Mouse (Mus musculus): ENCODE results near the gene Nmnat1. TPM values are rescaled to one million over a fixed set of nuclear protein-coding genes. Genes with fewer than 3 reads are reported as not detected.
A peak's percentile ranks its signal among the peaks of the same experiment; 100 is the strongest.
"Not testable (repeated sequence)": the region's sequence is repeated elsewhere in the genome, so short reads cannot be mapped to it uniquely, and the experiment has no call there.

Nmnat1 gene
- polyA plus RNA-seq, 2 experiments = 10.1 to 10.6 TPM

DNA sequence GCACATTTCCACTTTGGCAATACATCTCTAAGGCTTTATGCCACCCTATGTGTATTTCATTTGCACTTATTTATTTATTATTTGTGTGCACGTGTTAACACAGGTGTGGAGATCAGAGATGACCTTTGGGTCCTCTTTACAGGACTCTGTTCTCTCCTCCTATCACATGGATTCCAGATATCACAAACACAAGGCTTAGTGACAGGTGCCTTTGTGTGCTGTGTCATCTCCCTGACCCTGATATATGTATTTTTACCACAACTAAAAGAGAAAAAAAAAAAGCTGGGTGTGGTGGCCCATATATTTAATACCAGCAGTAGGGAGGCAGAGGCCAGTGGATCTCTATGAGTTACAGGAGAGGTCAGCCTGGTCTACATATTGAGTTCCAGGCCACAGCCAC lies 40.5 kb downstream of the Nmnat1 start:
- Histone ChIP-seq H3K4me2 (replicated peaks; ENCODE audit: low read depth, low read length, severe bottlenecking) (peak overlapping the region; percentile 58), H3K9me3 (ENCODE audit: control insufficient read depth, low read length) (no peaks in the 10 kb centered on the region), H3K4me1 (ENCODE audit: control insufficient read depth, insufficient read depth, low read length) (peaks cover 17% of the 10 kb centered on the region), H3K36me3 (ENCODE audit: control insufficient read depth, insufficient read depth, low read length) (no peaks in the 10 kb centered on the region), H3K27me3 (ENCODE audit: control insufficient read depth, insufficient read depth, low read length) (no peaks in the 10 kb centered on the region), H3K27ac (replicated peaks; ENCODE audit: low read depth, low read length) (peak overlapping the region; percentile 92), H3K4me3 (replicated peaks; ENCODE audit: low read length) (no peak overlapping the region), H3K9ac (ENCODE audit: low read depth, low read length, severe bottlenecking) (peak overlapping the region; percentile 65)
- WGBS = 64% methylated on average over 1 of the region's 1 CpGs
- no peak for ATAC-seq (ENCODE audit: low FRiP score, low read depth)
- no peak for DNase-seq (ENCODE audit: low spot score)
- no peak for TF ChIP-seq POLR2A (IDR thresholded peaks at IDR 0.05; ENCODE audit: borderline replicate concordance, extremely low read depth, insufficient read depth, insufficient read length)

DNA sequence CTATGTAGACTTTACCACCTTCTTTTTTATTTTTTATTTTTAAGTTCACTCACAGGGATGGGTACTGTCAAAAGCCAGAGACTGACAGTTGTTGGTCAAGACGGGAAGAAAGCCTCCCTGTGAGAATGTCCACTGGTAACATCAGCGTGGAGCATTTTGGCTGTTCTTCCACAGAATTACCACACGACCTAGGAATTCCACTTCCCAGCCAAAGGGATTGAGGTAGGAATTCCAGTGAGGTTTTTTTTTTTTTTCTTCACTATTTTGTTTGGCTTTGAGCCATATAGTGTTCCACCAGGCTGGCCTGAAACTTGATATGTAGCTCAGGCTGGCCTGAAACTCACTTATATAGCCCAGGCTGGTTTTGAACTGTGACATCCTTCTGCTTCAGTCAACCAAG lies 42.6 kb downstream of the Nmnat1 start:
- no peak overlapping the region for H3K4me2 ChIP-seq (replicated peaks; ENCODE audit: low read depth, low read length, severe bottlenecking)
- ATAC-seq (ENCODE audit: low FRiP score, low read depth) (no peak), DNase-seq (ENCODE audit: low spot score) (peak; percentile 82)
- no peaks in the 10 kb centered on the region for H3K36me3 ChIP-seq (ENCODE audit: control insufficient read depth, insufficient read depth, low read length)
- no peaks in the 10 kb centered on the region for H3K9me3 ChIP-seq (ENCODE audit: control insufficient read depth, low read length)
- TF ChIP-seq POLR2A (IDR thresholded peaks at IDR 0.05; ENCODE audit: borderline replicate concordance, extremely low read depth, insufficient read depth, insufficient read length) = no peak
- H3K4me1 ChIP-seq (ENCODE audit: control insufficient read depth, insufficient read depth, low read length) = peaks cover 17% of the 10 kb centered on the region
- H3K27me3 ChIP-seq (ENCODE audit: control insufficient read depth, insufficient read depth, low read length) = no peaks in the 10 kb centered on the region
- WGBS = 28% methylated on average over 3 of the region's 3 CpGs
- H3K4me3 ChIP-seq (replicated peaks; ENCODE audit: low read length) = no peak overlapping the region
- H3K9ac ChIP-seq (ENCODE audit: low read depth, low read length, severe bottlenecking) = no peak overlapping the region
- peak overlapping the region; percentile 63; the same call in 1 of the 2 replicates for H3K27ac ChIP-seq (replicated peaks; ENCODE audit: low read depth, low read length)

DNA sequence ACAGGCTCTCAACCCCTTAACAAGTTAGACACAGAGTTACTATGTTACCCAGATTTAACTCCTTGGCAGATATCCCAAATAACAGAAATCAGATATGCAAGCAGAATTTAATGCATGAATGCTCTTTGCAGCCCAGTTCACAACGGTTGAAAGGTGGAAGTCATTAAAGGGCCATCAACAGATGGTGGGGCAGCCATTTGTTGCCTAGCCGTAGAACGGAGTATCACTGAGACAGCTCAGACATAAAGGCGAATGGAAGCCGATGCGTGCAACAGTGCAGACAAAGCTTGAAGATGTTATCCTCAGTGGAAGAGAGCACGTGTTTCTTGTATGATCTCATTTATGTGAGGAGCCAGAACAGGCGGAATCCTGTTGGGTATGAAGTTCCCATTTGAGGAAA lies 44.4 kb downstream of the Nmnat1 start:
- Histone ChIP-seq H3K9me3 (ENCODE audit: control insufficient read depth, low read length) (no peaks in the 10 kb centered on the region), H3K36me3 (ENCODE audit: control insufficient read depth, insufficient read depth, low read length) (no peaks in the 10 kb centered on the region), H3K27me3 (ENCODE audit: control insufficient read depth, insufficient read depth, low read length) (no peaks in the 10 kb centered on the region), H3K4me1 (ENCODE audit: control insufficient read depth, insufficient read depth, low read length) (peaks cover 16% of the 10 kb centered on the region), H3K27ac (replicated peaks; ENCODE audit: low read depth, low read length) (no peak overlapping the region), H3K9ac (ENCODE audit: low read depth, low read length, severe bottlenecking) (no peak overlapping the region), H3K4me2 (replicated peaks; ENCODE audit: low read depth, low read length, severe bottlenecking) (no peak overlapping the region), H3K4me3 (replicated peaks; ENCODE audit: low read length) (no peak overlapping the region)
- ATAC-seq (ENCODE audit: low FRiP score, low read depth) (peak; percentile 46), DNase-seq (ENCODE audit: low spot score) (peak; percentile 44)
- no peak for TF ChIP-seq POLR2A (IDR thresholded peaks at IDR 0.05; ENCODE audit: borderline replicate concordance, extremely low read depth, insufficient read depth, insufficient read length)
- WGBS = 53% methylated on average over 8 of the region's 8 CpGs

DNA sequence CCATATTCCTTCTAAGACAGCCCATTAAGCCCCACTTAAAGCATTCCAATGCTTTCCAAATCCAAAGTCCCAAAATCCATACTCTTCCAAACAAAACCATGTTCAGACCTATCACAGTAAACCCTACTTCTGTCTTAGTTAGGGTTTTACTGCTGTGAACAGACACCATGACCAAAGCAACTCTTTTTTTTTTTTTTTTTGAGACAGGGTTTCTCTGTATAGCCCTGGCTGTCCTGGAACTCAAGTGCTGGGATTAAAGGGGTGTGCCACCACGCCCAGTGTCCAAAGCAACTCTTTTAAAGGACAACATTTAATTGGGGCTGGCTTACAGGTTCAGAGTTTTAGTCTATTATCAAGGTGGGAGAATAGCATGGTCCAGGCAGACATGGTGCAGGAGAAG lies 53.1 kb downstream of the Nmnat1 start:
- not testable (repeated sequence) for H3K36me3 ChIP-seq (ENCODE audit: control insufficient read depth, insufficient read depth, low read length); ATAC-seq (ENCODE audit: low FRiP score, low read depth); H3K4me2 ChIP-seq (replicated peaks; ENCODE audit: low read depth, low read length, severe bottlenecking); H3K9me3 ChIP-seq (ENCODE audit: control insufficient read depth, low read length); H3K27me3 ChIP-seq (ENCODE audit: control insufficient read depth, insufficient read depth, low read length); DNase-seq (ENCODE audit: low spot score); H3K4me3 ChIP-seq (replicated peaks; ENCODE audit: low read length); H3K9ac ChIP-seq (ENCODE audit: low read depth, low read length, severe bottlenecking); H3K4me1 ChIP-seq (ENCODE audit: control insufficient read depth, insufficient read depth, low read length); H3K27ac ChIP-seq (replicated peaks; ENCODE audit: low read depth, low read length)
- 76% methylated on average over 1 of the region's 1 CpGs for WGBS

DNA sequence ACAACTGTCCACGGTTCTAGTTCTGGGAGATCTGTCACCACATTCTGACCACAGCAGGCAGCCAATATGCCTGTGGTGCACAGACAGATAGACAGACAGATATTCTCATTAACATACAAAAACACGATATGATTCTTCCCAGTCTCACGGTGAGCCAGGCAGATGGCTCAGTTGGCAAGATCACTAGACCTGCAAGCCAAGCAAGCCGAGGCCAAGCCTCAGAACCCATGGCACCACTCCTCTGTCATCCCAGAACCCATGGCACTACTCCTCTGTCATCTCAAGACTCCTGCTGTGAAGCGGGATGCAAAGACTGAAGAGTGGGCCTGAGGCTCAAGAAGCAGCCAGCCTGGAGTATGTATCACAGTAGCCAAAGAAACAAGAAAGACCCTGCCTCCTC lies 55.4 kb downstream of the Nmnat1 start:
- no peak overlapping the region for H3K27ac ChIP-seq (replicated peaks; ENCODE audit: low read depth, low read length)
- H3K9me3 ChIP-seq (ENCODE audit: control insufficient read depth, low read length) = no peaks in the 10 kb centered on the region
- DNase-seq (ENCODE audit: low spot score) (no peak), ATAC-seq (ENCODE audit: low FRiP score, low read depth) (no peak)
- no peak for TF ChIP-seq POLR2A (IDR thresholded peaks at IDR 0.05; ENCODE audit: borderline replicate concordance, extremely low read depth, insufficient read depth, insufficient read length)
- no peaks in the 10 kb centered on the region for H3K27me3 ChIP-seq (ENCODE audit: control insufficient read depth, insufficient read depth, low read length)
- H3K4me3 ChIP-seq (replicated peaks; ENCODE audit: low read length) = no peak overlapping the region
- no peak overlapping the region for H3K4me2 ChIP-seq (replicated peaks; ENCODE audit: low read depth, low read length, severe bottlenecking)
- 0 out of 2 replicates have a peak, but pooled peaks cover under 1% of the 10 kb centered on the region for H3K4me1 ChIP-seq (ENCODE audit: control insufficient read depth, insufficient read depth, low read length)
- H3K36me3 ChIP-seq (ENCODE audit: control insufficient read depth, insufficient read depth, low read length) = no peaks in the 10 kb centered on the region
- no peak overlapping the region for H3K9ac ChIP-seq (ENCODE audit: low read depth, low read length, severe bottlenecking)
- 80% methylated on average over 5 of the region's 5 CpGs for WGBS

Measured in limb, embryonic 14.5 days (tissue).